Mouse (Mus musculus) midbrain, postnatal 0 days (tissue): ENCODE data around the gene Prrt1. TPM values are rescaled to one million over a fixed set of nuclear protein-coding genes. Genes with fewer than 3 reads are reported as not detected.

ENCODE experiments used
- ATAC-seq: fragments of 200-750 bp; cut with Nextera tagmentation; 2 replicates; pipeline ENCODE4 v1.8.0; 2017; ENCODE audit warnings: moderate number of reproducible peaks, mild to moderate bottlenecking, moderate TSS enrichment, moderate library complexity; ENCODE audit not compliant: low FRiP score
- DNase-seq: peaks from one replicate; pipeline ENCODE4 v3.0.0-alpha.2; 2015; ENCODE audit warnings: low spot score
- H3K27ac ChIP-seq: fragments of 300-500 bp; sonication (generic); 2 replicates; pipeline ENCODE4 v1.5.1; 2014; ENCODE audit warnings: low read depth, mild to moderate bottlenecking, low read length, mixed read lengths
- H3K27me3 ChIP-seq: fragments of 300-500 bp; sonication (generic); 2 replicates; pipeline ENCODE4 v1.6.1; 2014; ENCODE audit warnings: low read length, control low read depth, mixed read lengths; ENCODE audit not compliant: insufficient read depth
- H3K36me3 ChIP-seq: fragments of 300-500 bp; sonication (generic); 2 replicates; pipeline ENCODE4 v1.6.1; 2014; ENCODE audit warnings: low read length, control low read depth, mixed read lengths; ENCODE audit not compliant: insufficient read depth
- H3K4me1 ChIP-seq: fragments of 300-500 bp; sonication (generic); 2 replicates; pipeline ENCODE4 v1.6.1; 2014; ENCODE audit warnings: mild to moderate bottlenecking, control low read depth, antibody characterized with exemption, low read length, mixed read lengths; ENCODE audit not compliant: insufficient read depth
- H3K4me2 ChIP-seq: fragments of 300-500 bp; sonication (generic); 2 replicates; pipeline ENCODE4 v1.6.1; 2014; ENCODE audit warnings: low read depth, mild to moderate bottlenecking, low read length, mixed read lengths; ENCODE audit not compliant: poor library complexity, severe bottlenecking
- H3K4me3 ChIP-seq: fragments of 300-500 bp; sonication (generic); 2 replicates; pipeline ENCODE4 v1.5.1; 2014; ENCODE audit warnings: low read depth, mild to moderate bottlenecking, low read length, moderate library complexity
- H3K9ac ChIP-seq: fragments of 300-500 bp; sonication (generic); replicated peaks from 2 replicates; pipeline ENCODE4 v1.6.1; 2014; ENCODE audit warnings: mild to moderate bottlenecking, low read length, moderate library complexity, mixed read lengths; ENCODE audit not compliant: poor library complexity, severe bottlenecking
- H3K9me3 ChIP-seq: fragments of 300-500 bp; sonication (generic); 2 replicates; pipeline ENCODE4 v1.6.1; 2016; ENCODE audit warnings: low read length, control low read depth
- CTCF ChIP-seq: IDR thresholded peaks from 2 replicates; pipeline ENCODE4 v1.5.1; 2016; ENCODE audit warnings: antibody characterized with exemption, mild to moderate bottlenecking
- WGBS: fragments of 180-500 bp; shearing (Covaris S2); extraction: QIAGEN DNeasy Blood & Tissue Kit; methylation state at CpG from one replicate; pipeline ENCODE4 v1.1.7; 2014; 5-methylcytosine and 5-hydroxymethylcytosine counted together
- polyA plus RNA-seq: library from polyadenylated mRNA; unstranded; fragments of >200 nt; fragmentation: Nextera tagmentation; extraction: Ambion mirVana; gene quantifications from 2 replicates; pipeline ENCODE4 v1.2.1, GENCODE M21; 2015
- total RNA-seq: library from RNA; depleted of rRNA; stranded (reverse); fragments of >200 nt; gene quantifications from 2 replicates; pipeline ENCODE4 v1.2.3, GENCODE M21; 2014

Gene Prrt1
- total and polyA plus RNA-seq, 2 experiments from 2014 or later, result 9.1 to 14.0 TPM

GRCm38 (mm10) chr17:34675205-34676092, 46.1 kb downstream of the Prrt1 start:
- no peak for TF ChIP-seq CTCF
- Histone ChIP-seq H3K27me3 (peaks cover 36% of the 10 kb centered on the region), H3K9ac (no peak overlapping the region), H3K4me2 (no peak overlapping the region), H3K4me1 (peaks cover 4% of the 10 kb centered on the region; the same call in 1 of the 2 replicates), H3K9me3 (no peaks in the 10 kb centered on the region), H3K27ac (no peak overlapping the region), H3K4me3 (no peak overlapping the region), H3K36me3 (no peaks in the 10 kb centered on the region)
- 74% methylated on average over 13 of the region's 13 CpGs for WGBS
- DNase-seq, result no peak
- ATAC-seq, result no peak

DNA sequence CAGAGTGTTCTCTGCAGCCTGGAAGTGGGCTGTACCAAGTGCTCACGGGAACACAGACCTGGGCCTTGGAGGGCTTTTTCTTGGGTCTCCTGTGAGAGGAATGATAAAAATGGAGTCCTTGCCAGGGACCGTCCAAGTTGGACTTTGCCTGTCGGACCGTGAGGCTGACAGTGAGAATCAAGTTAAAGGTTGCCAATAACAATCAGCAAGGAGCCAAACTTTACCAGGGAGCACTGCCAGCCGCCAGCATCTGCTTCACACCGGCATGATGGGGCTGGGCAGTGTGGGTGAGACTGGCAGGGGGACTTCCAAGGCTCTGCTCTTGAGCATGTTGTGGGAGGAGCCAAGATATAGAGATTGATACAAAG, 46.7 kb downstream of the Prrt1 start:
- Histone ChIP-seq H3K4me2 (no peak overlapping the region), H3K27me3 (peaks cover 30% of the 10 kb centered on the region), H3K9me3 (no peaks in the 10 kb centered on the region), H3K27ac (no peak overlapping the region), H3K36me3 (no peaks in the 10 kb centered on the region), H3K4me1 (peaks cover 4% of the 10 kb centered on the region; the same call in 1 of the 2 replicates), H3K9ac (no peak overlapping the region), H3K4me3 (no peak overlapping the region)
- WGBS, result 79% methylated on average over 6 of the region's 6 CpGs
- no peak for TF ChIP-seq CTCF
- no peak for ATAC-seq
- DNase-seq, result no peak

- Histone ChIP-seq H3K9me3 (no peaks in the 10 kb centered on the region), H3K27ac (no peak overlapping the region), H3K36me3 (no peaks in the 10 kb centered on the region), H3K4me1 (peaks cover 3% of the 10 kb centered on the region; the same call in 1 of the 2 replicates), H3K4me3 (no peak overlapping the region), H3K9ac (no peak overlapping the region), H3K27me3 (peaks cover 24% of the 10 kb centered on the region), H3K4me2 (no peak overlapping the region)
- ATAC-seq (no peak), DNase-seq (no peak)
- whole genome bisulfite sequencing, result 82% methylated on average over 12 of the region's 12 CpGs
- TF ChIP-seq CTCF, result no peak
Observed at GRCm38 (mm10) chr17:34676671-34677070, 47.3 kb downstream of the Prrt1 start.

DNA sequence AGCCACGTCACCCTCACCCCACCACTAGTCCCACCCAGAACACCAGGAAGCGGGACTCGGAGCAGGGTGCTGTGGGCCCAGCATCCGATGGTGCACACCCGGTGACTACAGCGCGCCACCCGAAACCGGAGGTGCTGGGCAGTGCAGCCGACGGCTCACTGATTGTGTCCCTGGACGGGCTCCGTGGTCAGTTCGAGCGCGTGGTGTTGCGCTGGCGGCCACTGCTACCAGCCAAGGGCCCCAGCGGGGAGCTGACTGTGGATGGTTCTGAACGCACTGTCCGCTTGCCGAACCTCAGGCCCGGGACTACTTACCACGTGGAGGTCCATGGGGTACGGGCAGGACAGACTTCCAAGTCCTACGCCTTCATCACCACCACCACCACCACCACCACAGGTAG, 50.9 kb downstream of the Prrt1 start:
- Histone ChIP-seq H3K4me3 (no peak overlapping the region), H3K27ac (no peak overlapping the region), H3K27me3 (no peaks in the 10 kb centered on the region; the same call in 1 of the 2 replicates), H3K9me3 (no peaks in the 10 kb centered on the region), H3K9ac (no peak overlapping the region), H3K4me1 (no peaks in the 10 kb centered on the region), H3K36me3 (no peaks in the 10 kb centered on the region), H3K4me2 (no peak overlapping the region)
- TF ChIP-seq CTCF, result no peak
- ATAC-seq (no peak), DNase-seq (no peak)
- 78% methylated on average over 26 of the region's 26 CpGs for WGBS

GRCm38 (mm10) chr17:34680621-34681020, 51.3 kb downstream of the Prrt1 start:
- Histone ChIP-seq H3K9me3 (no peaks in the 10 kb centered on the region), H3K4me2 (no peak overlapping the region), H3K4me1 (no peaks in the 10 kb centered on the region), H3K27ac (no peak overlapping the region), H3K27me3 (no peaks in the 10 kb centered on the region; the same call in 1 of the 2 replicates), H3K9ac (no peak overlapping the region), H3K4me3 (no peak overlapping the region), H3K36me3 (no peaks in the 10 kb centered on the region)
- DNase-seq (no peak), ATAC-seq (no peak)
- WGBS, result 77% methylated on average over 4 of the region's 4 CpGs
- TF ChIP-seq CTCF, result no peak

DNA sequence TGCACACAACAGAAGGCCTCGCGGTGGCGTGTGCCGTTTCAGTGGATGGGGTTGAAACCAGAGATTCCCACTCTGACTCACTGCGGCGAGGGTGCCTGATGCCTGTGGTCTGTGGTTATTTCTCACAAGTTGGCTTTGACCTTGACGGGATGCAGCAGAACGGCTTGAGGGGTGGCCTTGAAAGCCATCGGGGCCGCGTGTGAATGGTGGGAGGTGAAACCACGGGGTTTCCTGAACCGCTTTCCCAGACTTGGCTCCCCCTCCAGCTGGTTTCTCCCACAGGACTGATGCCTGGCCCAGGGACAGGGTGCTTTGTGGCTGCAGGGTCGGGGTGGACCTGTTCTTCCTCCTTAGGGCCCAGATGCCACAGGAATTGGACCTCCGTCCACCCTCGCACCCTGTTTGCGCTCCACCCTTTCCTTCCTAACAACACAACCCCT, 51.8 kb downstream of the Prrt1 start:
- H3K4me2 ChIP-seq, result no peak overlapping the region
- no peak overlapping the region for H3K4me3 ChIP-seq
- H3K4me1 ChIP-seq, result no peaks in the 10 kb centered on the region
- no peak for TF ChIP-seq CTCF
- no peaks in the 10 kb centered on the region for H3K36me3 ChIP-seq
- H3K9ac ChIP-seq, result no peak overlapping the region
- no peak for DNase-seq
- no peaks in the 10 kb centered on the region for H3K9me3 ChIP-seq
- ATAC-seq, result no peak
- H3K27me3 ChIP-seq, result no peaks in the 10 kb centered on the region; the same call in 1 of the 2 replicates
- WGBS, result 83% methylated on average over 17 of the region's 17 CpGs
- H3K27ac ChIP-seq, result no peak overlapping the region
